Mouse (Mus musculus) bone marrow macrophage, adult 2 months (primary cell): ENCODE results near the gene Olfr190.

Experiments
- CTCF ChIP-seq: IDR thresholded peaks from 2 replicates; pipeline ENCODE4 v1.5.1; 2012; ENCODE audit warnings: low read depth, mild to moderate bottlenecking, low read length, moderate library complexity
- POLR2A ChIP-seq: IDR thresholded peaks from 2 replicates; pipeline ENCODE4 v1.6.1; 2012; ENCODE audit warnings: mild to moderate bottlenecking, low read depth, low read length, borderline replicate concordance

DNA sequence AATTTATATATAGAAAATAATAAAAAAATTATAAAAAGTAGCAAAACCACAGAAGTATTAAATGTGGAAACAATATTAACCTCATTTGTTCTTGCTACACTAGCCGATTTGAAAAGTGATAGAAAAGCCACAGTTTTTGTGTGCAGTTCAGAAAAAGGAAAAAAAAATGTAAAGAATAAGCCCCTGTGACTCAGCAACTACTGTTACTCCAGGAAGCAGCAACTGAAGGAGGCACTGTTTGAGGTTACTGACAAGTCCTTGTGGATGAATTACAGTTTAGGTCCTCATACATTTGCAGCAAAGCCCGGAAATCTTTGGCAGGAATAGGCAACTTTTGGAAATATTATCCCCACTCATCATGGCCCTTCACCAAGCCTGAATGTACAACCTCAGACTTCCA is 27.5 kb upstream of the Olfr190 start:
- TF ChIP-seq POLR2A (no peak), CTCF (no peak)
